ENCODE assay signal across 8 mouse cellular contexts in genomic region chr6:86020948-86021347, GRCm38 (mm10). TPM values are rescaled to one million over a fixed set of nuclear protein-coding genes. Genes with fewer than 3 reads are reported as not detected.
A peak's percentile ranks its signal among the peaks of the same experiment; 100 is the strongest.
DNase-seq lines count a peak whose midpoint lies in the region; ATAC-seq and TF ChIP-seq lines count a peak whose summit lies in the region.
"Had no signal": no experiment of that assay in that cellular context is flagged by ENCODE, and none has a peak within 500 bp of the region (broad histone marks: within the 10 kb centered on the region; RNA-seq: fewer than 3 reads in every experiment).

No protein-coding gene starts in this region.

- H3K9me3 ChIP-seq in hindbrain, postnatal 0 days (ENCODE audit: low read length), result no peaks in the 10 kb centered on the region
- H3K9me3 ChIP-seq: limb, embryonic 15.5 days had no signal

- H3K4me1 ChIP-seq in hindbrain, postnatal 0 days (ENCODE audit: insufficient read depth, low read length), result no peaks in the 10 kb centered on the region
- H3K4me1 ChIP-seq: limb, embryonic 15.5 days had no signal

- H3K9ac ChIP-seq in hindbrain, postnatal 0 days (replicated peaks; ENCODE audit: low read length), result no peak overlapping the region
- H3K9ac ChIP-seq: limb, embryonic 15.5 days had no signal

- peak; percentile 15 to 41 for DNase-seq in heart, postnatal 36 days
- DNase-seq in heart, adult 9 months (ENCODE audit: low spot score in 2 of 2), result no peak
- peak; percentile 50 for DNase-seq in 416B (ENCODE audit: low read depth)
- peak; percentile 18 for DNase-seq in T-cell, adult 2 months (ENCODE audit: low spot score)
- peak; percentile 37 for DNase-seq in hindbrain, postnatal 0 days (ENCODE audit: low spot score)
- peak; percentile 64 for DNase-seq in mesoderm, embryonic 11.5 days (ENCODE audit: low read depth, low spot score)
- no peak for DNase-seq in frontal cortex, adult 2 months (ENCODE audit: extremely low spot score in 1 of 2, low spot score in 1 of 2)

- TF ChIP-seq CTCF in hindbrain, postnatal 0 days (IDR thresholded peaks at IDR 0.05; ENCODE audit: low read depth), result peak; percentile 67

- no peak overlapping the region for H3K4me3 ChIP-seq in hindbrain, postnatal 0 days (ENCODE audit: low read length)
- H3K4me3 ChIP-seq: limb, embryonic 15.5 days had no signal

- no peaks in the 10 kb centered on the region for H3K36me3 ChIP-seq in hindbrain, postnatal 0 days (ENCODE audit: insufficient read depth, low read length)
- H3K36me3 ChIP-seq: limb, embryonic 15.5 days had no signal

- WGBS in hindbrain, postnatal 0 days, result 31% methylated on average over 3 of the region's 3 CpGs

- intact Hi-C loops in heart, postnatal 36 days (cut with DNase I), result loop anchor here (5.0 kb wide), 2 partner anchors 66 to 341 kb away; no protein-coding TSS in a partner anchor

- H3K4me2 ChIP-seq in hindbrain, postnatal 0 days (ENCODE audit: low read depth, low read length), result no peak overlapping the region
- H3K4me2 ChIP-seq: limb, embryonic 15.5 days had no signal

- ATAC-seq in hindbrain, postnatal 0 days, result no peak

- no peak overlapping the region for H3K27ac ChIP-seq in hindbrain, postnatal 0 days
- H3K27ac ChIP-seq: limb, embryonic 15.5 days had no signal

- no peaks in the 10 kb centered on the region for H3K27me3 ChIP-seq in hindbrain, postnatal 0 days (ENCODE audit: insufficient read depth, low read length)

RNA-seq across cellular contexts. Expression of gene Figla, which starts 5.0 kb away (rescaled TPM):
- not detected for total RNA-seq in heart, postnatal 36 days (2021)
- not detected in 2 replicates for total RNA-seq in hindbrain, postnatal 0 days (2014; rRNA removed)
- not detected in 2 replicates for polyA plus RNA-seq in hindbrain, postnatal 0 days (2015; fragmentation: Nextera tagmentation; extraction: Ambion mirVana)
- polyA plus RNA-seq in frontal cortex, adult 2 months (2012; rRNA removed), result not detected in 2 replicates
- polyA plus RNA-seq: limb, embryonic 15.5 days had no signal

RNA-seq across cellular contexts. Expression of gene Add2, which starts 7.5 kb away (rescaled TPM):
- under 1 TPM; 0.16 to 0.64 TPM for total RNA-seq in heart, postnatal 36 days (2021)
- total RNA-seq in hindbrain, postnatal 0 days (2014; rRNA removed), result 132 and 149 TPM in 2 replicates
- polyA plus RNA-seq in hindbrain, postnatal 0 days (2015; fragmentation: Nextera tagmentation; extraction: Ambion mirVana), result 84.6 and 90.0 TPM in 2 replicates
- 100 and 108 TPM in 2 replicates for polyA plus RNA-seq in frontal cortex, adult 2 months (2012; rRNA removed)

RNA-seq across cellular contexts. Expression of gene Dusp11, which starts 59.5 kb away (rescaled TPM):
- 10 to 100 TPM; 41.3 to 44.8 TPM for total RNA-seq in heart, postnatal 36 days (2021)
- 57.9 and 60.6 TPM in 2 replicates for total RNA-seq in hindbrain, postnatal 0 days (2014; rRNA removed)
- 31.6 TPM in 2 replicates for polyA plus RNA-seq in hindbrain, postnatal 0 days (2015; fragmentation: Nextera tagmentation; extraction: Ambion mirVana)
- polyA plus RNA-seq in frontal cortex, adult 2 months (2012; rRNA removed), result 102 and 105 TPM in 2 replicates

Comparison
In these comparisons a context has a peak if more than half of its experiments do, and no peak if none do; other contexts are left out.
1. DNase-seq: peak in heart, postnatal 36 days (2 of 2), 416B (single experiment), T-cell, adult 2 months (single experiment), hindbrain, postnatal 0 days (single experiment) and mesoderm, embryonic 11.5 days (single experiment); none in heart, adult 9 months (0 of 2) and frontal cortex, adult 2 months (0 of 2).
2. RNA of gene Add2, which starts 7.5 kb away (total RNA-seq): 132 to 149 TPM in hindbrain, postnatal 0 days; 0.16 to 0.64 TPM in heart, postnatal 36 days; every median in the first group is over 10 times any median in the second.